Mouse (Mus musculus): ENCODE measurements around the gene Slc52a3. TPM values are rescaled to one million over a fixed set of nuclear protein-coding genes. Genes with fewer than 3 reads are reported as not detected.

Slc52a3 gene
- polyA plus RNA-seq, 2 experiments = 2.7 to 3.6 TPM

DNA sequence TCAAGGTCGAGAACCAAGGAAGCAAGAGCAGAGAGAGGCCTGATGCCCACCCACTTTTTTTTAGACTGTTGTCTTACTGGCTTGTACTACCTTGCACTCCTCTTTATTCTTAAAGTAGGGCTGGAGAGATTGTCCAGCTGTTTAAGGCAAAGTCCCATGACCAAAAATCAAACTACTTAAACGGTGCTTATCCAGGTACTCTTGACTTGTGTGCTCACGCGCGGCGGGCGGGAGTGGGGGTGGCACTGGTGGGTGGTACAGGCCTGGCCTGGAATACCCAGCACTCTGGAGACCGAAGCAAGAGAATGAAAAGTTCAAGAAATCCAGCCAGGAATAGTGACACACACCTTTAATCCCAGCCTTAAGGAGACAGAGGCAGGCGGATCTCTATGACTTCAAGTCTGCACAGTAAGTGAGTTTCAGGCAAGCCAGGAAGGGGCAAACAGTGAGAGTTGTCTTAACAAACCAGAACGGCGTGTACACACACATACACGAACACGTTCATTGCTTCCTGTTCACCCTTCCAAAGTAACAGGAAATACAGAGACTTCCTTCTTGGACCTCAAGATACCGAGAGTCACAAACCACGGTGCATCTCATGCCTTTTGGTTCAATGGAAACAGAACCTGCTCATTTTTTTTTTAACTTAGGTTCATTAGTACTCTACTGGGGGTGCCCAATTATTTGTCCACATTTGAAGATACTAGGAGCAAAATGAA lies 12.9 kb downstream of the Slc52a3 start:
- H3K9ac ChIP-seq (ENCODE audit: low read depth, low read length, severe bottlenecking) = no peak overlapping the region
- no peak overlapping the region for H3K4me3 ChIP-seq (replicated peaks; ENCODE audit: low read length)
- 86% methylated on average over 15 of the region's 15 CpGs for WGBS
- no peaks in the 10 kb centered on the region for H3K4me1 ChIP-seq (ENCODE audit: control insufficient read depth, insufficient read depth, low read length)
- H3K36me3 ChIP-seq (ENCODE audit: control insufficient read depth, insufficient read depth, low read length) = no peaks in the 10 kb centered on the region
- no peak overlapping the region for H3K27ac ChIP-seq (replicated peaks; ENCODE audit: low read depth, low read length)
- no peaks in the 10 kb centered on the region for H3K27me3 ChIP-seq (ENCODE audit: control insufficient read depth, insufficient read depth, low read length)
- TF ChIP-seq POLR2A (IDR thresholded peaks at IDR 0.05; ENCODE audit: borderline replicate concordance, extremely low read depth, insufficient read depth, insufficient read length) = no peak
- no peak overlapping the region for H3K4me2 ChIP-seq (replicated peaks; ENCODE audit: low read depth, low read length, severe bottlenecking)
- ATAC-seq (ENCODE audit: low FRiP score, low read depth) = no peak
- DNase-seq (ENCODE audit: low spot score) = no peak
- no peaks in the 10 kb centered on the region for H3K9me3 ChIP-seq (ENCODE audit: control insufficient read depth, low read length)

DNA sequence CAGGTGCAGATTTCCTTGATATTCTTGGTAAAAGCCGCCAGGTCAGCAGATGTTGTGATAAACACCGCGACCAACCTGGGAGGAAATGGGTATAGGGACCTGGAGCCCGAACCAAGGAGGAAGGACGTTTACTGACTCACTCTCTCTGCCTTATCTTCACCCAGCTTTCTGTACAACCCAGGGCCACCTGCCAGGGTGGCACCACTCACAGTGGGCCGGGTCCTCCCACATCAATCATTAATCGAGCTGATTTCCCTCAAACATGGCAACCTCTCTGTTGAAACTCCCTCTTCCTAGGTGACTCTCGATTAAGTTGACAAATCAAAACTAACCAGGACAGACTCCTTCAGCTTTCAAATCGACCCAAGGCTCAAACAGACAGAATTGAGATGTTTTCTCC lies 13.9 kb downstream of the Slc52a3 start:
- Histone ChIP-seq H3K36me3 (ENCODE audit: control insufficient read depth, insufficient read depth, low read length) (no peaks in the 10 kb centered on the region), H3K9ac (ENCODE audit: low read depth, low read length, severe bottlenecking) (no peak overlapping the region), H3K4me2 (replicated peaks; ENCODE audit: low read depth, low read length, severe bottlenecking) (no peak overlapping the region), H3K4me1 (ENCODE audit: control insufficient read depth, insufficient read depth, low read length) (no peaks in the 10 kb centered on the region), H3K4me3 (replicated peaks; ENCODE audit: low read length) (no peak overlapping the region), H3K27me3 (ENCODE audit: control insufficient read depth, insufficient read depth, low read length) (no peaks in the 10 kb centered on the region), H3K9me3 (ENCODE audit: control insufficient read depth, low read length) (no peaks in the 10 kb centered on the region), H3K27ac (replicated peaks; ENCODE audit: low read depth, low read length) (no peak overlapping the region)
- WGBS = 80% methylated on average over 9 of the region's 9 CpGs
- ATAC-seq (ENCODE audit: low FRiP score, low read depth) = no peak
- no peak for TF ChIP-seq POLR2A (IDR thresholded peaks at IDR 0.05; ENCODE audit: borderline replicate concordance, extremely low read depth, insufficient read depth, insufficient read length)
- no peak for DNase-seq (ENCODE audit: low spot score)

DNA sequence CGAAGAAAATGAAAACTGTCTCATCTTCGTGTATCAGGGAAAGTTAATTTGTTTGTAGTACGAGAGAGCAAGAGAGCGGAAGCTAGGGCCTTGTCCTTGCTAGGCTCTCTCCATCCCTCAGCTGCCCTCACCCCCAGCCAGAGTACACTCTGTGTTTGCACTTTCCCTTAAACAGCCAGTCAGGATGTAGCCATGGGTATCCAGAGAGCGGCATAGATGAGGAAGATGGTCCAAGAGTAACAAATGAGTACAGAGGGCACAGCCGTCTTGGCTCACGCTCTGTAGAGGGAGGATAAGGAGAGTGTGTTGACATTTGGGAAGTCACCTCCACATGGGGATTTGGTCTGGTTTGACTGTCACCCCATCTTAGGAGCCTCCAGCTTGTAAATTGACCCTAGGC lies 14.3 kb downstream of the Slc52a3 start:
- H3K27ac ChIP-seq (replicated peaks; ENCODE audit: low read depth, low read length) = no peak overlapping the region
- H3K36me3 ChIP-seq (ENCODE audit: control insufficient read depth, insufficient read depth, low read length) = no peaks in the 10 kb centered on the region
- no peaks in the 10 kb centered on the region for H3K9me3 ChIP-seq (ENCODE audit: control insufficient read depth, low read length)
- no peaks in the 10 kb centered on the region for H3K4me1 ChIP-seq (ENCODE audit: control insufficient read depth, insufficient read depth, low read length)
- no peak overlapping the region for H3K9ac ChIP-seq (ENCODE audit: low read depth, low read length, severe bottlenecking)
- no peak overlapping the region for H3K4me3 ChIP-seq (replicated peaks; ENCODE audit: low read length)
- H3K4me2 ChIP-seq (replicated peaks; ENCODE audit: low read depth, low read length, severe bottlenecking) = no peak overlapping the region
- ATAC-seq (ENCODE audit: low FRiP score, low read depth) = no peak
- WGBS = 86% methylated on average over 7 of the region's 7 CpGs
- H3K27me3 ChIP-seq (ENCODE audit: control insufficient read depth, insufficient read depth, low read length) = no peaks in the 10 kb centered on the region
- no peak for DNase-seq (ENCODE audit: low spot score)
- TF ChIP-seq POLR2A (IDR thresholded peaks at IDR 0.05; ENCODE audit: borderline replicate concordance, extremely low read depth, insufficient read depth, insufficient read length) = no peak

DNA sequence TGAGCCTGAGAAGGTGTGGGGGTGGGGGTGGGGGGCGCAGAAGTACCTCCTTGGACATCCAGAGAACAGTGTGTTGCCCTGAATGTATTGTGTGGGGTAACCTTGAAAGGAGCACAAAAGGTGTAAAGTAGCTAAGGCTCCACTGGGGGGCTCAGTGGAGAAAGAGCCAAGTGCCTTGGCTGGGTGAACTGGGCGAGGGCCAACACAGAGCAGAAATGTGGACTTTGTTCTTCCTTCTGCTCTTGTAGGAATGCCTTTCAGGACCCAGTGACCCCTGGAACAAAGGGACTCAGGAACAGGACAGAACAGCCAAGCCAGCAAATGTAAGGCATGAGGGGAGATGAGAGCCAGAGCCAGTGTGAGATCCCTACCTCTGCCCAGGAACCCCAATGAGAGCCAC lies 15.4 kb downstream of the Slc52a3 start:
- H3K4me1 ChIP-seq (ENCODE audit: control insufficient read depth, insufficient read depth, low read length) = no peaks in the 10 kb centered on the region
- no peak overlapping the region for H3K4me2 ChIP-seq (replicated peaks; ENCODE audit: low read depth, low read length, severe bottlenecking)
- no peak overlapping the region for H3K27ac ChIP-seq (replicated peaks; ENCODE audit: low read depth, low read length)
- WGBS = 47% methylated on average over 2 of the region's 2 CpGs
- H3K9ac ChIP-seq (ENCODE audit: low read depth, low read length, severe bottlenecking) = no peak overlapping the region
- no peaks in the 10 kb centered on the region for H3K27me3 ChIP-seq (ENCODE audit: control insufficient read depth, insufficient read depth, low read length)
- DNase-seq (ENCODE audit: low spot score) (no peak), ATAC-seq (ENCODE audit: low FRiP score, low read depth) (no peak)
- H3K9me3 ChIP-seq (ENCODE audit: control insufficient read depth, low read length) = no peaks in the 10 kb centered on the region
- no peak overlapping the region for H3K4me3 ChIP-seq (replicated peaks; ENCODE audit: low read length)
- H3K36me3 ChIP-seq (ENCODE audit: control insufficient read depth, insufficient read depth, low read length) = no peaks in the 10 kb centered on the region
- TF ChIP-seq POLR2A (IDR thresholded peaks at IDR 0.05; ENCODE audit: borderline replicate concordance, extremely low read depth, insufficient read depth, insufficient read length) = no peak

DNA sequence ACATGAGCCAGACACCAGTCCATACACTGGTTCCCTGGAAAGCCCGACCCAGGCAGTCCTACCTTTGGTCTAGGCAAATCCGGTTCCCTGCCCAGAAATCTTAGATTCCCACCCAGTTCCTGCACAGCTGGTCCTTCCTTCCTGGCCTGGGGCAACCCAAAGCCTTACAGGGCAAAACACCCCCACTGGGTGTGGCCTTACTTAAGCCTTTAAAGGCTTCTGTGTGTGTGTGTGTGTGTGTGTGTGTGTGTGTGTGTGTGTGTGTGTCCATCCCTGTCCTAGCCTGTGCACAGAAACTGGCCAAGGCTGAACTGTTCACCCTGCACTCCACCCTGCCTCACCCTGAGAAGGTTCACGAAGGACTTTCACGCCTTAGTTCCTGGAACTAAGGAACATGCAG lies 15.9 kb downstream of the Slc52a3 start:
- DNase-seq (ENCODE audit: low spot score) (no peak), ATAC-seq (ENCODE audit: low FRiP score, low read depth) (no peak)
- no peak overlapping the region for H3K4me3 ChIP-seq (replicated peaks; ENCODE audit: low read length)
- no peak overlapping the region for H3K27ac ChIP-seq (replicated peaks; ENCODE audit: low read depth, low read length)
- 66% methylated on average over 4 of the region's 4 CpGs for WGBS
- H3K9me3 ChIP-seq (ENCODE audit: control insufficient read depth, low read length) = no peaks in the 10 kb centered on the region
- H3K4me1 ChIP-seq (ENCODE audit: control insufficient read depth, insufficient read depth, low read length) = no peaks in the 10 kb centered on the region
- H3K4me2 ChIP-seq (replicated peaks; ENCODE audit: low read depth, low read length, severe bottlenecking) = no peak overlapping the region
- no peak overlapping the region for H3K9ac ChIP-seq (ENCODE audit: low read depth, low read length, severe bottlenecking)
- no peaks in the 10 kb centered on the region for H3K36me3 ChIP-seq (ENCODE audit: control insufficient read depth, insufficient read depth, low read length)
- no peak for TF ChIP-seq POLR2A (IDR thresholded peaks at IDR 0.05; ENCODE audit: borderline replicate concordance, extremely low read depth, insufficient read depth, insufficient read length)
- no peaks in the 10 kb centered on the region for H3K27me3 ChIP-seq (ENCODE audit: control insufficient read depth, insufficient read depth, low read length)
